Mouse (Mus musculus) erythroid progenitor cell, adult 5-6 weeks (primary cell): Measurements from ENCODE around the gene Zbed6. TPM values are rescaled to one million over a fixed set of nuclear protein-coding genes. Genes with fewer than 3 reads are reported as not detected.

Experiments used
- total RNA-seq, 2 experiments: library from RNA; stranded (forward) in 1 of 2; stranded (reverse) in 1 of 2; fragments of 150-400 nt in 1 of 2; fragments of 186-747, 209-891 nt in 1 of 2; gene quantifications; 2 replicates each; pipeline versions ENCODE4 v1.2.3 to v1.2.4; 2015 to 2017; ENCODE audit warnings: low replicate concordance in 2 of 2

The Zbed6 gene
- total RNA-seq, 2 experiments from 2014 or later: 36.0 TPM; not detected in 1

Other genes with a start within 250 kb of the Zbed6 start
- 1.4 and 3.4 TPM in 2 replicates for gene Sox13, start 236.5 kb downstream of the Zbed6 start, total RNA-seq (2015; ENCODE audit: low replicate concordance)
- gene Sox13, start 236.5 kb downstream of the Zbed6 start, total RNA-seq (2017; ENCODE audit: low replicate concordance): not detected in 2 replicates
- gene Snrpe, start 50.6 kb downstream of the Zbed6 start, total RNA-seq (2015; ENCODE audit: low replicate concordance): 266 and 285 TPM in 2 replicates
- 123 and 292 TPM in 2 replicates for gene Snrpe, start 50.6 kb downstream of the Zbed6 start, total RNA-seq (2017; ENCODE audit: low replicate concordance)
- gene Gm38394, start 433 bp upstream of the Zbed6 start, total RNA-seq (2015; ENCODE audit: low replicate concordance): 23.4 and 43.6 TPM in 2 replicates
- 9.1 and 22.3 TPM in 2 replicates for gene Gm38394, start 433 bp upstream of the Zbed6 start, total RNA-seq (2017; ENCODE audit: low replicate concordance)
- 2.9 TPM in 1 of 2 replicates, not detected in the other for gene Lax1, start 29.2 kb upstream of the Zbed6 start, total RNA-seq (2015; ENCODE audit: low replicate concordance)
- 1.8 and 4.0 TPM in 2 replicates for gene Lax1, start 29.2 kb upstream of the Zbed6 start, total RNA-seq (2017; ENCODE audit: low replicate concordance)
- gene Atp2b4, start 140.2 kb upstream of the Zbed6 start, total RNA-seq (2015; ENCODE audit: low replicate concordance): 306 and 370 TPM in 2 replicates
- gene Atp2b4, start 140.2 kb upstream of the Zbed6 start, total RNA-seq (2017; ENCODE audit: low replicate concordance): 354 and 490 TPM in 2 replicates
- not detected in 2 replicates for gene Optc, start 247.1 kb upstream of the Zbed6 start, total RNA-seq (2015; ENCODE audit: low replicate concordance)
- not detected in 2 replicates for gene Optc, start 247.1 kb upstream of the Zbed6 start, total RNA-seq (2017; ENCODE audit: low replicate concordance)